Mouse (Mus musculus) ovary, adult 2 months (tissue): Measurements from ENCODE around the gene Pmvk. TPM values are rescaled to one million over a fixed set of nuclear protein-coding genes. Genes with fewer than 3 reads are reported as not detected.

ENCODE experiments used
- polyA plus RNA-seq: library from polyadenylated mRNA; depleted of rRNA; stranded (reverse); fragments of >200 nt; gene quantifications from 2 replicates; pipeline ENCODE4 v1.2.3, GENCODE M21; 2012; rRNA removed

Gene Pmvk
- polyA plus RNA-seq, result 17.7 and 21.3 TPM in 2 replicates

DNA sequence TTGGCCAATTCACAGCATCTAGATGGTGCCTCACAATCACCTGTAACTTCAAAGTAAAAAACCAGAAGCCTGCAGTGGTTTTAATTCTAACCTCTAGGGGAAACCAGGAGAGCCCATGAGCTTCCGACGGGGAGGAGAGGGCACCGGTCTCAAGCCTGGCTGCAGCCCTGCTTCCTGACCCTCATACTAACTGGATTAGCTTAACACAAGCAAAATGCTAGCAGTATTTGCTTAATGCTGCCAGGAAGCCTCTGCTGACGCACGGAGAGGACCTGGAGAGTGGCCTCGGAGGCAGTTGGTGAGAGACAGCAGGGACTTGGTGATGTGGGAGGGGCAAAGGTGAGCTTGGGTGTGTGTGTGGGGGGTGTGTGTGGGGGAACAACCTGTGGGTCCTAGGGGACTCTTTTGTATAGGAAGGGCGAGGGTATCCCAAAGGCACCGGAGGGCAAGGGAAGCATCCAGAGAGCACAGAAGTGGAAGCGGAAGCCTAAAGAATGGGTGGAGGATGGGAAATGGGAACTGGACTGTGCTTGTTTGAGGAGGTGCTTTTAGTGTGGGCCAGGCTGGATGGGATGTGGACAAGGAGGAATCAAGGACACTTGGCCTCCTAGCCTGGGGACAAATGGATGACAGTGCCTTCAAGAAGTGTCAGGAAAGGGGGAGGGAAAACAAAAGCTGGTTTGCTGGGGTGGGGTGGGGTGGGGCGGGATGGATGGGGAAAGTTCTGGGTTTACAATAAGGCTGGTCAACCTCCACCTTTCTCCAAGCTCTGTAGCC is at the start of gene Pmvk:
Gene Pmvk, plus strand, starts transcription at position 141 of the 777 bp plus-strand sequence.

GRCm38 (mm10) chr3:89411490-89412393 is 42.6 kb upstream of the Pmvk start, which contains the start of gene Flad1:
Flad1 (minus strand) TSS chr3:89411870.

GRCm38 (mm10) chr3:89418170-89418860 is 36.0 kb upstream of the Pmvk start, which contains the start of the genes Cks1b and Shc1:
Cks1b (minus strand) TSS chr3:89418383.
Shc1 (plus strand) TSS chr3:89418443.

GRCm38 (mm10) chr3:89430171-89431159 is 23.9 kb upstream of the Pmvk start, which contains the start of gene Pygo2:
Pygo2 (plus strand) TSS chr3:89430214.

GRCm38 (mm10) chr3:89436176-89437113 is 17.9 kb upstream of the Pmvk start, which contains the start of gene Pbxip1:
Pbxip1 (plus strand) TSS chr3:89436706.

Other genes with a start within 250 kb of the Pmvk start
- gene Thbs3, start 239.4 kb upstream of the Pmvk start, polyA plus RNA-seq, result 59.8 and 60.5 TPM in 2 replicates
- gene Mtx1, start 227.5 kb upstream of the Pmvk start, polyA plus RNA-seq, result 229 and 256 TPM in 2 replicates
- 16.1 and 33.4 TPM in 2 replicates for gene Muc1, start 225.5 kb upstream of the Pmvk start, polyA plus RNA-seq
- gene Krtcap2, start 208.6 kb upstream of the Pmvk start, polyA plus RNA-seq, result 267 and 351 TPM in 2 replicates
- 16.5 and 20.5 TPM in 2 replicates for gene Trim46, start 208.2 kb upstream of the Pmvk start, polyA plus RNA-seq
- gene Dpm3, start 195.2 kb upstream of the Pmvk start, polyA plus RNA-seq, result 503 and 662 TPM in 2 replicates
- 203 and 215 TPM in 2 replicates for gene Slc50a1, start 184.0 kb upstream of the Pmvk start, polyA plus RNA-seq
- 43.0 and 48.2 TPM in 2 replicates for gene Efna1, start 173.4 kb upstream of the Pmvk start, polyA plus RNA-seq
- gene Efna3, start 131.6 kb upstream of the Pmvk start, polyA plus RNA-seq, result 1.9 and 5.0 TPM in 2 replicates
- 36.4 and 44.7 TPM in 2 replicates for gene Efna4, start 116.5 kb upstream of the Pmvk start, polyA plus RNA-seq
- 179 and 187 TPM in 2 replicates for gene Adam15, start 104.5 kb upstream of the Pmvk start, polyA plus RNA-seq
- 0.23 and 0.62 TPM in 2 replicates for gene Dcst2, start 92.6 kb upstream of the Pmvk start, polyA plus RNA-seq
- gene Dcst1, start 89.3 kb upstream of the Pmvk start, polyA plus RNA-seq, result 0.30 and 0.32 TPM in 2 replicates
- 68.2 and 77.9 TPM in 2 replicates for gene Zbtb7b, start 59.8 kb upstream of the Pmvk start, polyA plus RNA-seq
- 2.0 TPM in 1 of 2 replicates, not detected in the other for gene Lenep, start 51.7 kb upstream of the Pmvk start, polyA plus RNA-seq
- 34.7 and 49.3 TPM in 2 replicates for gene Flad1, start 42.7 kb upstream of the Pmvk start, polyA plus RNA-seq
- gene Cks1b, start 36.2 kb upstream of the Pmvk start, polyA plus RNA-seq, result 40.3 and 61.0 TPM in 2 replicates
- 116 and 134 TPM in 2 replicates for gene Shc1, start 36.1 kb upstream of the Pmvk start, polyA plus RNA-seq
- 179 and 285 TPM in 2 replicates for gene Pygo2, start 24.3 kb upstream of the Pmvk start, polyA plus RNA-seq
- 80.0 and 83.8 TPM in 2 replicates for gene Pbxip1, start 17.8 kb upstream of the Pmvk start, polyA plus RNA-seq
- 8.1 and 8.4 TPM in 2 replicates for gene Kcnn3, start 65.6 kb downstream of the Pmvk start, polyA plus RNA-seq